Mouse (Mus musculus): ENCODE measurements around the gene Selenok. TPM values are rescaled to one million over a fixed set of nuclear protein-coding genes. Genes with fewer than 3 reads are reported as not detected.

Gene Selenok
- total and polyA plus RNA-seq, 3 experiments: 49.8 to 71.1 TPM; not detected in 1

DNA sequence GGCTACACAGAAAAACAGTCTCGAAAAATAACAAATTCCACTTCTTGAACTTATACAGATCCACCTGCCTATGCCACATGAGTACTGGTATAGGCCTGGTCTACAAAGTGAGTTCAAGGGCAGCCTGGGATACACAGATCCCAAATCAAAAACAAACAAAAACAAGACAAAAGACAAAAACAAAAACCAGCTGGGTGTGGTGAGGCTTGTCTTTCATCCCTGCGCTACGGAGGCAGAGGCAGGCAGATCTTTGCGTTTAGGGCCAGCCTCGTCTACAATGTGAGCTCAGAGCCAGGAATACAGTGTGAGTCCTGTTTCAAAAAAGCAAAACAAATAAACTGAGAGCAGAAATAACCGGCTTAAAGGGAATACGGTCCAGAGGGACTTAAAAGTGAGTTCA, 497 bp upstream of the Selenok start:
- Histone ChIP-seq H3K9ac (ENCODE audit: control insufficient read depth, low read depth, low read length, poor library complexity, severe bottlenecking) (peak overlapping the region; percentile 84), H3K9me3 (replicated peaks; ENCODE audit: insufficient read depth, low read length) (no peaks in the 10 kb centered on the region), H3K4me3 (ENCODE audit: control insufficient read depth in 1 of 2, insufficient read depth in 1 of 2, low read depth in 2 of 2, low read length in 2 of 2) (peak overlapping the region; percentile 75 to 86), H3K79me2 (ENCODE audit: control insufficient read depth, insufficient read depth, low read length, poor library complexity) (peaks cover 13% of the 10 kb centered on the region), H3K27me3 (ENCODE audit: control insufficient read depth in 1 of 2, insufficient read depth in 2 of 2, low read length in 2 of 2) (no peaks in the 10 kb centered on the region), H3K27ac (ENCODE audit: control insufficient read depth, low read depth, low read length) (peak overlapping the region; percentile 70), H3K36me3 (ENCODE audit: control insufficient read depth in 1 of 2, insufficient read depth in 2 of 2, low read length in 2 of 2) (peaks cover 3 to 8% of the 10 kb centered on the region in 2 experiments), H3K4me1 (ENCODE audit: control insufficient read depth in 1 of 2, insufficient read depth in 2 of 2, low read length in 2 of 2) (peaks cover 3 to 29% of the 10 kb centered on the region in 2 experiments; a peak in 3 of 4 replicates)
- TF ChIP-seq CHD1 (IDR thresholded peaks at IDR 0.05; ENCODE audit: low read depth, low read length) (0 out of 2 replicates have a peak, but pooled peaks have one; percentile 8), NELFE (IDR thresholded peaks at IDR 0.05; ENCODE audit: low read depth, low read length) (no peak)
- DNase-seq (ENCODE audit: low read depth, low spot score): no peak

DNA sequence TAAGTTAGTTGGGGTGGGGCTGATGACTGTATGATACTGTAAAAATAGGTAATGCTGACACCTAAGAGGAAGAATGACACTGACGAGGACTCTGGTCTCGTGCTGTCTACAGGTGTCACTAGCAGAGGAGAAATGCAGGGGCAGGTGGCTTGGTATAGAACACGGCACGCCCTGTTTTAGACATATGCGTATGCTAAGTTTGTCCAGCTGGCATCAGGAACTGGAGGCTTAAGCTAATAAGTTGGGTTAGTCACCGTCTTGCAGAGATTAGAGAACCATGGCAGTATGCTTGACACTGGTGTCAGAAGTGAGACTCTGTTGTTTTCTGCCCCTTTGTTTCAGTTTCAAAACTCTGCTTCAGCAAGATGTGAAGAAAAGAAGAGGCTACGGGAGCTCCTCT, 3.3 kb downstream of the Selenok start:
- no peak overlapping the region for H3K27ac ChIP-seq (ENCODE audit: control insufficient read depth, low read depth, low read length)
- H3K4me3 ChIP-seq (ENCODE audit: control insufficient read depth in 1 of 2, insufficient read depth in 1 of 2, low read depth in 2 of 2, low read length in 2 of 2): no peak overlapping the region
- TF ChIP-seq UBTF (IDR thresholded peaks at IDR 0.05; ENCODE audit: borderline replicate concordance, insufficient read depth, low read depth, low read length) (no peak), ZC3H11A (IDR thresholded peaks at IDR 0.05; ENCODE audit: low read depth, low read length) (no peak)
- peaks cover 3 to 15% of the 10 kb centered on the region in 2 experiments for H3K36me3 ChIP-seq (ENCODE audit: control insufficient read depth in 1 of 2, insufficient read depth in 2 of 2, low read length in 2 of 2)
- peaks cover 7 to 28% of the 10 kb centered on the region in 2 experiments for H3K4me1 ChIP-seq (ENCODE audit: control insufficient read depth in 1 of 2, insufficient read depth in 2 of 2, low read length in 2 of 2)
- no peak overlapping the region for H3K9ac ChIP-seq (ENCODE audit: control insufficient read depth, low read depth, low read length, poor library complexity, severe bottlenecking)
- H3K9me3 ChIP-seq (replicated peaks; ENCODE audit: insufficient read depth, low read length): no peaks in the 10 kb centered on the region
- peaks cover 13% of the 10 kb centered on the region for H3K79me2 ChIP-seq (ENCODE audit: control insufficient read depth, insufficient read depth, low read length, poor library complexity)
- DNase-seq (ENCODE audit: low read depth, low spot score): no peak
- H3K27me3 ChIP-seq (ENCODE audit: control insufficient read depth in 1 of 2, insufficient read depth in 2 of 2, low read length in 2 of 2): no peaks in the 10 kb centered on the region

DNA sequence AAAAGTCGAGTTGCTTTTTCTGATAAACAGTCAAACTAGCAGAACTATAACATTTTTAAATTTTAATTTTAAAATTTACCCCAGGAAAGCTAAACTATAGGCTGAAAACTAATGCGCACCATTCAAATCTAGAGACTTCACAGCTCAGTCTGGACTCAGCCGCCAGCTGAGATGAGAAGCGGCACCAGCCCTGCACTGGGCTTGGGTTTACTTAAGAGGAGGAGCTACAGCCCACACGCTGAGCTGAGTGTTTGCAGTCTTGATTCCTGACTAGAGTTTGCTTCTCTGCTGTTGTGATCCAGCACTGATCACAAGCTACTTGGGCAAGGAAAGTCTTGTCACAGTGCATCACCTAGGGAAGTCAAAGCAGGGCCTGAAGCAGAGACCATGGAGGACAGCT, 3.9 kb downstream of the Selenok start:
- no peaks in the 10 kb centered on the region for H3K27me3 ChIP-seq (ENCODE audit: control insufficient read depth in 1 of 2, insufficient read depth in 2 of 2, low read length in 2 of 2)
- H3K27ac ChIP-seq (ENCODE audit: control insufficient read depth, low read depth, low read length): no peak overlapping the region
- no peak overlapping the region for H3K4me3 ChIP-seq (ENCODE audit: control insufficient read depth in 1 of 2, insufficient read depth in 1 of 2, low read depth in 2 of 2, low read length in 2 of 2)
- TF ChIP-seq NRF1 (IDR thresholded peaks at IDR 0.05; ENCODE audit: insufficient read depth, low read depth, low read length, poor library complexity, severe bottlenecking) (no peak), POLR2AphosphoS5 (IDR thresholded peaks at IDR 0.05; ENCODE audit: borderline replicate concordance, low read depth, low read length) (no peak)
- H3K4me1 ChIP-seq (ENCODE audit: control insufficient read depth in 1 of 2, insufficient read depth in 2 of 2, low read length in 2 of 2): peaks cover 7 to 28% of the 10 kb centered on the region in 2 experiments
- no peak overlapping the region for H3K9ac ChIP-seq (ENCODE audit: control insufficient read depth, low read depth, low read length, poor library complexity, severe bottlenecking)
- peaks cover 3 to 15% of the 10 kb centered on the region in 2 experiments for H3K36me3 ChIP-seq (ENCODE audit: control insufficient read depth in 1 of 2, insufficient read depth in 2 of 2, low read length in 2 of 2)
- no peak for DNase-seq (ENCODE audit: low read depth, low spot score)
- peaks cover 13% of the 10 kb centered on the region for H3K79me2 ChIP-seq (ENCODE audit: control insufficient read depth, insufficient read depth, low read length, poor library complexity)
- H3K9me3 ChIP-seq (replicated peaks; ENCODE audit: insufficient read depth, low read length): no peaks in the 10 kb centered on the region

DNA sequence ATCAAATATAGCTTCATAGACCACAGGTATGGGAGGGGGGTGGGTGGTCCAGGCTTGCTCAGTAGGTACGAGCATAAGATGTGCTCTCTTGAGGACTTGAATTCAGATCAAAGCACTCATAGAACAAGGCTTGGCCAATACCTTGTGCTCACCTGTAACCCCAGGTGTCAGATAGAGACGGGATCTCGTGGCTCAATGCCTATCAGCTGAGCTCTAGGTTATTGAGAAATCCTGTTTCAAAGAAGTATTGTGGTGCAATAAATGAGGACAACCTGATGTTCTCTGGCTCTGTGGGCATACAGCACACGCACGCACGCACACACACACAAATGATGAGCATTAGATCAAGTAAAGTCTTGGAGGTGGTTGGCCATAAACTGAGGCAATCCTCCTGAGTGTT, 8.8 kb downstream of the Selenok start:
- H3K27me3 ChIP-seq (ENCODE audit: control insufficient read depth in 1 of 2, insufficient read depth in 2 of 2, low read length in 2 of 2): no peaks in the 10 kb centered on the region
- peaks cover 19% of the 10 kb centered on the region for H3K79me2 ChIP-seq (ENCODE audit: control insufficient read depth, insufficient read depth, low read length, poor library complexity)
- no peak overlapping the region for H3K4me3 ChIP-seq (ENCODE audit: control insufficient read depth in 1 of 2, insufficient read depth in 1 of 2, low read depth in 2 of 2, low read length in 2 of 2)
- H3K4me1 ChIP-seq (ENCODE audit: control insufficient read depth in 1 of 2, insufficient read depth in 2 of 2, low read length in 2 of 2): peaks cover 5 to 26% of the 10 kb centered on the region in 2 experiments; a peak in 3 of 4 replicates
- H3K36me3 ChIP-seq (ENCODE audit: control insufficient read depth in 1 of 2, insufficient read depth in 2 of 2, low read length in 2 of 2): peaks cover 2 to 16% of the 10 kb centered on the region in 2 experiments; a peak in 3 of 4 replicates
- H3K27ac ChIP-seq (ENCODE audit: control insufficient read depth, low read depth, low read length): no peak overlapping the region
- H3K9me3 ChIP-seq (replicated peaks; ENCODE audit: insufficient read depth, low read length): no peaks in the 10 kb centered on the region
- no peak overlapping the region for H3K9ac ChIP-seq (ENCODE audit: control insufficient read depth, low read depth, low read length, poor library complexity, severe bottlenecking)
- DNase-seq (ENCODE audit: low read depth, low spot score): no peak
- TF ChIP-seq UBTF (IDR thresholded peaks at IDR 0.05; ENCODE audit: borderline replicate concordance, insufficient read depth, low read depth, low read length): no peak
- TF ChIP-seq USF1 (IDR thresholded peaks at IDR 0.05; ENCODE audit: low read depth, low read length): no peak
- no peak for TF ChIP-seq MXI1 (IDR thresholded peaks at IDR 0.05; ENCODE audit: low read depth, low read length)
- TF ChIP-seq TBP (IDR thresholded peaks at IDR 0.05; ENCODE audit: low read depth, low read length): no peak
- no peak for TF ChIP-seq MAX (IDR thresholded peaks at IDR 0.05; ENCODE audit: low read length)
- TF ChIP-seq MYC (IDR thresholded peaks at IDR 0.05; ENCODE audit: low read depth, low read length): no peak
- no peak for TF ChIP-seq SIN3A (IDR thresholded peaks at IDR 0.05; ENCODE audit: low read length)
- no peak for TF ChIP-seq NRF1 (IDR thresholded peaks at IDR 0.05; ENCODE audit: insufficient read depth, low read depth, low read length, poor library complexity, severe bottlenecking)
- no peak for TF ChIP-seq EP300 (IDR thresholded peaks at IDR 0.05; ENCODE audit: low read depth in 1 of 2, low read length in 2 of 2)
- no peak for TF ChIP-seq TAL1 (IDR thresholded peaks at IDR 0.05; ENCODE audit: low read length)
- no peak for TF ChIP-seq CHD2 (IDR thresholded peaks at IDR 0.05; ENCODE audit: low read length)
- no peak for TF ChIP-seq RCOR1 (IDR thresholded peaks at IDR 0.05; ENCODE audit: low read depth, low read length)
- TF ChIP-seq POLR2AphosphoS2 (IDR thresholded peaks at IDR 0.05; ENCODE audit: low read length): no peak
- no peak for TF ChIP-seq MEF2A (IDR thresholded peaks at IDR 0.05; ENCODE audit: extremely low read depth, insufficient replicate concordance, low read depth, low read length, poor library complexity, severe bottlenecking)
- TF ChIP-seq TCF12 (IDR thresholded peaks at IDR 0.05; ENCODE audit: low read depth, low read length): no peak

All from MEL (cell line).